Mouse (Mus musculus) lung, postnatal 10 days (tissue): ENCODE data around the gene Mast3.
"Not testable (repeated sequence)": the region's sequence is repeated elsewhere in the genome, so short reads cannot be mapped to it uniquely, and the experiment has no call there.

ENCODE experiments used
- DNase-seq: peaks from one replicate; pipeline ENCODE4 v3.0.0; 2021

Mast3 gene

DNA sequence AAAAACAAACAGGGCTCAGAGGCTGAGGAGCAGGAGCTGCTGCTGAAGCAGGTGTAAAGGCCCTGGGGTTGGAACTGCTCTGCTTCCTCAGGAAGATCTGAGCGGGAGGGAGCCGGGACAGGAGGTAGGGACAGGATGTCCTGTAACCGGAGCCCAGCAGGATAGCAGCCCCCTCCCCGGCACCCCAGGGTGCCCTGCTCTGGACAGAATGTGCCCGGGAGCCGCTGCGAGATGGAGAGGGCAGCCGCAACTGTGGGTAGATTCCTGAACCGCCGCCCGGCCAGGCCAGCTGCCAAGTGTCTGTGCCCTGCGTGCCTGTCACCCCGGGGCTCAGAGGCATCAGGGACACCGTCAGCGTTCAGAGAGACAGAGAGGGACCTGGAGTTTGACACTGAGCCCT, 28.7 kb upstream of the Mast3 start:
- peak; percentile 68 for DNase-seq

DNA sequence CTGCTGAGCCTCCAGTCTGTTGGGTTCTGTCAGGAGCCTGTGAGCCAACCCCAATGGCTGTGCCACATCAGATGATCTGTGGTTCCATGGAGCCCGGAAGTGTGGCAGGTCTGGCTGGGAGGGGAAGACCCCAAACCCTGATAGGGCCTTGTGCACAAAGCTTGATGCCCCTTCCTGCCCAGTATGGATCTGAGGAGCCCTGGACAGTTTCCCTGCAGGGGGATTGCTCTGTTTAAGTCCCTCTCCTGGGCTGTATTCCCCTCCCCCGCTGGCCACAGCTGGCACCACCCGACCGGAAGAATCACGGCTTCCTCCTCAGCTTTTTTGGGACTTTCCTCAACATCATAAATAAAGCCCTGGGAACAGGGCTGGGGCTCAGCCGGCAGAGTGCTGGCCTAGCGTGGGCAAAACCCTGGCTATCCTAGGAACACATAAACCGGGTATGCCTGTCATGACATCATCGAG, 28.2 kb upstream of the Mast3 start:
- peak; percentile 73 for DNase-seq

DNA sequence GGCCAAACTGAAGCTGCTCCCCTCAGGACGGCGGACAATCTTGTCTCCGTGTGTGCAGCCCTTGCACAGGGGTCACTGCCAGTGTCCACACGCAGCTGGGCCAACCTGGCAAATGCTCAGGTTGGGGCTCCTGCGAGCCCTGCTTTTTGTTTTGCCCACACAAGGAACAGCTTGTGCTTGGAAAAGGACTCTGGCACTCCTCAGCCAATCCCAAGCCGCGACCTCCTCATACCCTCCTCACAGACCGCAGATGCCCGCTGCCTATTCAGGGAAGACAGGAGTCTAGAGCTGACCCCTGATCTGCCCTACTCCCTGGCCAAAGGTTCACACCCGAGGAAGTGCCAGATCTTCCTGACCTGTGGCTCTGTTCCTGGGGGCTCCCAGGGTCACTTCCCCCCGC, 27.5 kb upstream of the Mast3 start:
- DNase-seq, result no peak

DNA sequence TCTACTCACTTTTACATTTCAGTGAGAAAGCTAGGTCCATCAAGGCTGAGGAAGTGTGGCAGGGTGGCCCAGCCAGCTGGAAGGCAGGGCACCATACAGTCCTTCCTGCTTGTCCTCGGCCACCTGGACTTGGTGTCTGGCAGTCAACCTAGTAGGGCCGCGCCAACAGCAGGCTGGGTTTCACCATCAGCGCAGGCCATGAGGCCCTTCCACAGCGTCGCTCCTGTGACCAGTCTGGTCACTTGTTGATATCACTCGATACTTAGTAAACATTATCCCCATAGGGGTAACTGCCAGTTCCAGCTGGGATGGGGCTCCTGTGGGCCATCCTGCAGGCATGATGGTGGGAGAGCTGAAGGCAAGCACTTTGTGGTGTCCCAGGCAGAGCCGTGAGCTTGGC, 26.7 kb upstream of the Mast3 start:
- DNase-seq, result no peak

DNA sequence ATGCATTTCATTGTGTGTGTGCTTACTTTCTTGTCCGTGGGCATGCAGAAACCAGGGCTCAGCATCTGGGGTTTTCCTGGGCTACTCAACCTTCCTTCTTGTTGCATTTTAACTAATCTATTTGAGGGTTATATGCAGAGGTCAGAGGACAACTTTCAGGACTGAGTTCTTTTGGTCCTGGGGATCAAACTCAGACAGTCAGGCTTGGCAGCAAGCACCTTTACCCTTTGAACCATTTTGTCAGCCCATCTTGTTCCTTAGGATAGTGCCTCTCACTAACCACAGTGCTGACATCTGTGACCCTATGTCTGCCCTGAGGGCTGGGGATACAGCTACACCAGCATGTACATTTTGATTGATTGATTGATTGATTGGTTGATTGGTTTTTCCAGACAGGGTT, 22.9 kb upstream of the Mast3 start:
- DNase-seq, result no peak

DNA sequence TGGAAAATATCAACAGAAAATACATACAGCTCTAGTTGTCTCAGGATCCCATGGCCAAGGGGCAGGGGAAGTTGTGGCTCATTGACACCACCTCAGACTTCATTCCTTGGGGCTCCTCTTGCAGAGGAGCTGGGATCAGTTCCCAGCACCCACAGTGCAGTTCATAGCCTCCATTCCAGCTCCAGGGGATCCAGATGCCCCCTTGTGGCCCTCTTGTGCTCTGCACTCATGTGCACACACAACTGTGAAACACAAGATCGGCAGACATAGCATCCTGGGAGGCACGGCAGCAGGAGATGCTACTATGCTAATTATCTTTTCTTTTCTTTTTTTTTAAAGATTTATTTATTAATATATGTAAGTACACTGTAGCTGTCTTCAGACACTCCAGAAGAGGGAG, 22.2 kb upstream of the Mast3 start:
- no peak for DNase-seq

DNA sequence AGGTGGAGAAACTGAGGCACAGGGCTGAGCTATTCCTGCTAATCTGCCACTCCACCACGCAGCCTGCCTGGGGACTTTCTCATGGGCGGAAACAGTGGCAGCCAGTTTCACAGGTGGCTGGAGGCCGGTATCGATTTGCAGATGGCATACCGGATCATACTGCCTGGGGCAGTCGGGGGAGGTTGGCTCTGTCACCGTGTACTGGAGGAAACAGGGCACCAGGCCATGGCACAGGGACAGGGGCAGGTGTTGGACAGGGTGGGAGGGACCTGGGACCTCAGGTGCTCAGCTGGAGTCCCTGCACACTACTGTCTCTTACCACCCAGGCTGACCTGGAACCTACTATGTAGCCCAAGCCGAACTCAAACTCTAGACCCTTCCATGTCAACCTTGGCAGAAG, 21.0 kb upstream of the Mast3 start:
- no peak for DNase-seq

DNA sequence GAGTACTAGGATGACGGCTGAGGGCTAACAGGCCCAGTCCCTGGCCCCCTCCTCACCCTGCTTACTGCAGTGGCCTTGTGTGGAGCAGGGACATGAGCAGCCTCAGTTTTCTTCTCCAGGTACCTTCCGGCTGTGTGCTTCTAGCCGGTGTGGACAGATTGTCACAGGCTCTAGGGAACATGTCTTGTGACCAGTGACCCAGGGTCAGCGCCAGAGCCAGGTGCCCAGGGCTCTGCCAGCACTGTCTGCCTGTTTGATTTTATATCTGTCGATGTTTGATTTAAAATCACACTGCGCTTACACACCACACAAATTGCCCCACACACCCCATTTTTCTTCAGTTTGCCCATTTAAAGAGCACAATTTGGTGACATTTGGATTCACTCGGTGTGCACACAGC, 18.9 kb upstream of the Mast3 start:
- no peak for DNase-seq

DNA sequence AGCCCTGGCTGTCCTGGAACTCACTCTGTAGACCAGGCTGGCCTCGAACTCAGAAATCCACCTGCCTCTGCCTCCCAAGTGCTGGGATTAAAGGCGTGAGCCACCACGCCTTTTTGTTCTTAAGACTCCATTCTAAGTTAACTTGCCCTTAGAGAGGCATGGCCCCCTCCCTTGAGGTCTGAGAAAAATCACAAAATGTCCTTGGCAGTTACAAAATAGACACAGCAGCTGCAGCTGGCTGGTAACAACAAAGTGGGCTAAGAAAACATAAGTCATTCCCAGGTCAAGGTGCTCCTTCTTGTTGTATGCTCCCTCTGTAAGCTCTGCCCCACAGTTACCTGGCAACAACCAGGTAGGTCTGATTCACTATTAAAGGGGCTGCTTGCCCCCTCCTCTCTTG, 17.7 kb upstream of the Mast3 start:
- not testable (repeated sequence) for DNase-seq

DNA sequence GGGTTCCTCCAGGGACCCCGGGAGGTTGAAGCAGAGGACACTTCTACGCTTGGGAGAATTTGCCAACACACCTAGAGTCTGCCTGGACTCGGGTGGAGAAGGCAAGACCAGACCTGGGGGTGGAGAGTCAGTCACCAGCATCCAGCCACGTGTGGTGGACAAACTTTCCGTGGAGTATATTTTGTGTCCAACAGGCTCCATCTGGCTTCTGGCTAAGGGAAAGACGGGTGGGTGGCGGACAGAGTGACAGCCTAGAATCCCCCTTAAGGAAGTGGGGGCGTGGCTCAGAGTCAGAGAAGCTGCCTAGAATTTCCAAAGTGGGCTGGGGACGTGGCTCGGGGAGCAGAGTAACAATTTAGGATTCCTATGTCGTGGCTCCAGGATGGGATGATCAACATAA, 17.1 kb upstream of the Mast3 start:
- no peak for DNase-seq

DNA sequence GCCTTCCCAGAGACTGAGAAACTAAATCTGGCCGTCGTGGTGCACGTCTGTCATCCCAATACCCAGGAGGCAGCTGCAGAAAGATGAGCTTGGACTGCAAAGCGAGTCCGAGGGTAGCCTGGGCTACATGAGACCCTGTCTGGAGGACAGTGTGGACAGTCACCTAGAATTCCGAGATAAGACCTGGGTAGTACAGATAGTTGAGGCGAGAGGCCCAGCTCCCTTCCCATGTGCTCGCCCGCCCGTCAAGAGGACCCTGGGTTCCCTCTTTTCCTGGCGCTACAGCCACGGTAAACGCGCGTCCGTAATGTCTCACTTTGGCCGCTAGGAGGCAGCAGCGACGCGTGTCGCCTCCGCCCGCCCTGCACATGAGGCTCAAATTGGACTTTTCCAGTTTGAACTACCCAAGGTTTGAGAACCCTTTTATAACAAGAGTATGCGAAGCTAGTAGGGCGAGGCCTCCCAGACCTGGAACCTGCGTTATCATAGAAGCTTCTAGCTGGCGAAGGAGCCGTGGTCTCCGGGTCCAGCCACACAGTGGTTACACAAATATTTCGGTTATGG, 16.6 kb upstream of the Mast3 start:
- DNase-seq, result peak; percentile 80

DNA sequence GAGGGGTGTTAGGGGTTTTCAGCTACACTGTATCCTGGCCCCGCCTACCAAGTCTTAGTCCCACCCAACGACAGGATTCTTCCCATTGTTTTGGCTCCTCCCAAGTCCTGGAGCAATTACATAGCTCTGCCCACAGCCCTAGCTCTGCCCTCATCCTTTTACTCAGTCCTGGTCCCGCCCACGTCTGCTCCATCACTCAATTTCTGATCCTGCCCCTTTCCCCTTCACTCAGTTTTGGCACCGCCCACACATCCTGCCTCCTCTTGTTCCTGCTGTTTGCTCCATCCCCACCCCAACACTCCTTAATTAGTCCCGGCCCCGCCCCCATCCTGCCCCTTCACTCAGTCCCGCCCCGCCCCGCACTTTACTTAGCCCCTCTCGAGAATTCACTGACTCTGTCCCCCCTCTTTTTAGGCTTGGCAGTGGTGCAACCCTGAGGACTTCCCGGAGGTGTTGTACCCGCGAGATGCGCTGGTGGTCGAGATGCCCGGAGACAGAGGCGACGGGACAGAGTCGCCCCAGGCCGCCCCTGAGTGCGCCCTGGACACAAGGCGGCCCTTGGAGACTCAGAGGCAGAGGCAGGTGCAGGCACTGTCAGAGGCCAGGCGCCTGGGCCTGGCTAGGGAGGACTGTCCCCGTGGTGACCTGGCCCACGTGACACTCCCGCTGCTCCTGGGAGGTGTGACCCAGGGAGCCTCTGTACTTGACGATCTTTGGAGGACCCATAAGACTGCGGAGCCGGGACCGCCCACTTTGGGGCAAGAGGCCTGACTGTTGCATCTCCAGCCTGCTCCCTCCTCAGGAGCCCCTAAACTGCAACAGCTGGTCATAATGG, 15.5 kb upstream of the Mast3 start:
- DNase-seq, result peak; percentile 96

DNA sequence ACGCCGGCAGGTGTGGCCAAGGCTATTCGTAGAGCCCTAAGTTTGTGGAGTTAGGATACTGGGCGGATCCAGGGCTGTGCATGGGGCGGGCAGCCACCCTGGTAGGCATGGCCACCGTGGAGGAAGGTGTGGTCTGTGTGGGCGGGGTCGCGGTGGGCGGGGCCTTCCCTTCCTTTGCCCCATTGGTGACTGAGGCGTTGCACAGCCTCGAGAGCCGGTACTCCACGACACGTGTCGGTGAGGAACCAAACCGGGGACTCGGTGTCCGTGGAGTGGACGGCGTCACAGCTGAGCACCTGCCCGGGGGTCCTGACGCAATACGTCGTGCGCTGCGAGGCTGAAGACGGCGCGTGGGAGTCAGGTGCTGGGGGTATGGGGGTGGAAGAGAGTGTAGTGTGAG, 11.8 kb upstream of the Mast3 start:
- DNase-seq, result peak; percentile 81

DNA sequence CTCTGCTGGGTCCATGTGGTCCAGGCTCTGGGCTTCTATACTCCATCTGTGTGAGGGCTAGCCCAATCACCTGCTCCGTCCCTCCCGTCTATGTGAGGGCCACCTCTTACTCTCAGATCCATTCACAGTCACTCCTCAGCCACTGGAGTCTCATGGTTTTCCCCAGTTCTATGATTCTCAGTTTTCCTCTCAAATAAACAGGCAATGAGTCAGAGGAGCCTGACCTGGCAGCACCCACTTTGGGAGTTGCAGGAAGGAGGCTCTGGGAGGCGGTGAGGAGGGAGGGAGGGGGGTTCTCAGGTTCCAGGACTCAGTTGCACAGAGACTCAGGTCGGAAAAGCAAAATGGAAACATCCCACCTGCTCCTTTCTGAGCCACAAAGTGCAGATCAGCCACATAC, 8.0 kb upstream of the Mast3 start:
- no peak for DNase-seq

DNA sequence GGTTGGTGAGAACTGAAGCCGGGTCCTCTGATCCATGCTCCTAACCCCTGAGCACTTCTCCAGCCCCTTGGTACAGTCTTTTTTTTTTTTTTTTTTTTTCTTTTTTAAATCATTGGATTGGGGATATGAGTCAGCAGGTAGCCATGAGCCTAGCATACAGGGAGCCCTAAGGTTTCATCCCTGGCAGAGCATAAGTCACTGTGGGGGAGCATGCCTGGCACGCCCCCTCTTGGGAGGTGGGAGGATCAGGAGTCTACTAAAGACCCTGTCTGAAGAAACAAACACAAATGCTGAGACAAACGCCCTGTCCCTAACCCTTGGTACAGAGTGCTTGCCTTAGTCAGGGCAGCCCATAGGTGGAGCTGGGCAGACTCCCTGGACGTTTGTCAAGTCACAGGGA, 7.2 kb upstream of the Mast3 start:
- DNase-seq, result no peak

DNA sequence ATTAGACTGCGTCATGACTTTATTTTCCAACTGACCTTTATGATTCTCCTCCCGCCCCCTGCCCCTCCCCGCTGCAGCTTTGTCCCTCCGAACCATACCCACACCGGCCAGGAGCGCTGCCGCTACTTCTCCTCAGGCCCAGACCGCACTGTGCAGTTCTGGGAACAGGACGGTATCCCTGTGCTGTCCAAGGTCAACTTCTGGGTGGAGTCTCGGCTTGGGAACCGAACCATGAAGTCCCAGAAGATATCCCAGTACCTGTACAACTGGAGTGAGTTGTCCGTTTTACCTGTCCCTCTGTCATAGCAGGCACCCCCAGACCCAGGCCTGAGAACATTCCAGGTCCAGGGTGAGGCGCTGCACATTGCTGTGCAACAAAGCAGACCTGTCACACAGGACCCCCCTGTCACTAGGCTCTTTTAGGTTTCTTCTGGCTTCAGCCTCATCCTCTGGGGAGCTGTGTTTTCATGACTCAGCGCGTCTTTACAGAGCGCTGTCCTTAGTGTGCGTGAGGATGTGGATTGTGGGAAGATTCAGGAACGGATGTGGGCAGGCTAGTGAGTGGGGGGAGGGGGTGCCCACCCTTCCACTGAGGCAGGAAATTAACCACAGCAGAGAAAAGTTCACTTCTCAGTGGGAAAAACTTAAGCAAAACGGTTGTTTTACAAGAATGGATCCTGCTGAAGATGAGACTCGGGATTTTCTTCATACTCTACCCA, 6.3 kb upstream of the Mast3 start:
- no peak for DNase-seq

DNA sequence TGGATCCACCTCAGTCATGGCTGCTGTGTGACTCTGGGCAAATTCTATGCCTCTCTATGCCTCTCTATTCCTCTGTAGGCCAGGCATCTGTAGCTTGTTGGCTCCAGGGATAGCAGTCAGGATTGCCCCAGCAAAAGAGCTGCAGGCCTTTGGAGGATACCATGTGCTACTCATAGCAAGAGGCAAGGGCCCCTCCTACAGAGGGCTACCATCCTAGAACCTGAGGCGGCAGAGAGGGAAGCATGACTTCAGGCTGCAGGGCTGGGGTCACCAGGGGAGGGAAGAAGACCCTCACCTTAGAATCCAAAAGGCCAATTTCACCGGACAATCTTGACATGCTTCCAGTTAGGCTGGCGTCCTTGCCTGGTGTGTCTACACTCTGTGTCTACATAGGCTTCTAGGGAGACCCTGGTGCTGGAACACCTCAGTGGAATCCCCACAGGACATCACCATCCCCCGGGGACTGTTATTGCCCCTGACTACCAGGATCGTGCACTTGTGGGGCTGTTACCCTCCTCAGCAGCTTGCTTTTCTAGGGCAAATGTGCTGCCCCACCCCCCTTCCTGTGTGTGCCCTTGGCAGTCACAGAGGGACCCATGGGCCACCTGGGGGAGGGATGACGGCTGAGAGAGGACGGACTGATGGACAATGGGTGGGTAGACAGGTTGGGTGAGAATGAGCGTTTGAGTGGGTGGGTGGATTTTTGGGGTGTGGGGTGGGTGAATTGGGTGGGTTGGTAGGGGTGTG, 4.3 kb upstream of the Mast3 start:
- DNase-seq, result no peak

DNA sequence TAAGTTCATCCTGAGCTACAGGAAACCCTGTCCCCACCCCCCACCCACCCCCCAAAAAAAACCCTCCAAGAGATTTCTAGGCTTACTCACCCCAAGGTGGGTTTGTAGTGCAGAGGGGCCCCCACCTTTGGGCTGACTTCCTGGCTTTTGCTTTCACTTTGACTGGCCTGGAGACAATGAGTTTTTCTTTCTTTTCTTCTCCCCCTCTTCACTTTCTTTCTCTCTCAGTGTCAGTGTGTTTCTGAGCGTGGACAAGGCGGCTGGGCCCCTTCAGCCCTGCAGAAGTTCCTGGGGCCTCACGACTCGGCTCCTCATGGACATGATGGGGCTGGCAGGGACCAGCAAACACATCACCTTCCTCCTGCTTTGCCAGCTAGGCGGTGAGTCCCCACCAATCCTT, 3.4 kb upstream of the Mast3 start, which contains the start of gene Il12rb1:
Gene Il12rb1 (plus strand): TSS at position 211 of the 400 bp plus-strand sequence.
- no peak for DNase-seq

DNA sequence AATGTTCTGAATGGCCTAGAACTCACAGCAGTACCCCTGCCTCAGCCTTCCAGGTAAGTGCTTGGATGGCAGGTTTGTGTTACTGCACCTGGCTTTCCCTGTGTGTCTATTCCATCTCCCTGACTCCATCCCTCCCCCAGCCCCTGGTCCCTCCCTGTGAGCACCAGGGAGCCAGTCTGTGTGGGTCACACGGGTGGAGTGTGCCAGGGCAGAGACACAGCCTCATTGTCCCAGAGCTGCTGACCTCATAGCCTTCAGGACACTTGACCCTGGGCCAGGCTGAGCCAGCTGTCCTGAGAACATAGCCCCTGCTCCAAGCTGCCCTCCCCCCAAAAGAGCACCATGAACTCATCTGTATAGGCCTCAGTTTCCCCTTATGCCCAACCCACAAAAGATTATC, 2.5 kb upstream of the Mast3 start:
- no peak for DNase-seq

DNA sequence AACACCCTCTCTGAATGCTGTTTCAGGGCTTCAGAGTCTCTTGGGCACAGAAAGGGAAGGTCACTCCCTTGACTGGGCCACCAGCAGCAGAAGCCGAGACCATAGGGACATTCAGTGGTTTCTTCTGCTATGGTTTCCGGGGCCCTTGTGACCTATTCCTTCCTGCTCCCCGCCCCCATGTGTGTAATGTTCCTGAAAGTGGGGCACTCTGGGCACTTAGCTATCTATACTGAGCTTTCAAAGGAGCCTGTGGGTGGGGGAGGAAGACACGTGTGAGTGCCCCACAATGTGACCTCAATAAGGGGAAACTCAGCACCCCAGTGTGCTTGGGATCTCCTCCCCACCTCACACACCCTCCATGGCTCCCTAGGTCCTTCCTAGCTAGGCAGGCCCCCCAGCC, 1.7 kb upstream of the Mast3 start:
- peak; percentile 56 for DNase-seq

DNA sequence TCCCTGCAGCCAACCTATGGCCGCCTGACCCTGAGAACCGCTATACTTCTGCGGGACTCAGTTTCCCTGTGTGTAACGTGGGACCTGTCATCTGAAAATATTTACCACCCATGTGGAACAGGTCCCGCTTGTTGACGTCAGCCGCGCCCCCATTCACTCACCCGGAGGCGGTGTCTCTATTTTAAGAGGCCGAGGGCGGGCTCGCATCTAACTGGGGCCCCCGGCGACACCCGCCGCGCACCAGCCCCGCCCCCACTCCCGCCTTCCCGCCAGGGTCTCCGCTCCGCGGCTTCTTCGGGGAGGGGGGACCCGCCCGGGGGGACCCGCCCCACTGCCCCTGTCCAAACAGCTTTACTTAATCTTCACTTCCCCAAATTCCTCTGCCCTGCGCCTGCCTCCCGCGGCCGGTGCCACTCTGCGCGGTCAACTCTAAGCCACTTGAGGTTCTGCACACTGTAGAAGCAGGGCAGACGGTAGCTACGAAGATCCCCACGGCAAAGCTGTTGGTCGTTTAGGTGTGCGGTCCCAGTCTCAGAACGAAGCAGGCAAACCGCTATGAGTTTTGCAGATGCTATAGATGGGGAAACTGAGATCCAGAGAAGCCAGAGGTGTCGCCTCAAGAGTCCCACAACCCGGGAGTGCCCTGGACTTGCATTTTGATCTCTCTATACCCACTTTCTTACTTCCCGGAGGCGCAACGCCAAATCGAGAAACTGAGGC, 933 bp downstream of the Mast3 start:
- peak; percentile 64 for DNase-seq

DNA sequence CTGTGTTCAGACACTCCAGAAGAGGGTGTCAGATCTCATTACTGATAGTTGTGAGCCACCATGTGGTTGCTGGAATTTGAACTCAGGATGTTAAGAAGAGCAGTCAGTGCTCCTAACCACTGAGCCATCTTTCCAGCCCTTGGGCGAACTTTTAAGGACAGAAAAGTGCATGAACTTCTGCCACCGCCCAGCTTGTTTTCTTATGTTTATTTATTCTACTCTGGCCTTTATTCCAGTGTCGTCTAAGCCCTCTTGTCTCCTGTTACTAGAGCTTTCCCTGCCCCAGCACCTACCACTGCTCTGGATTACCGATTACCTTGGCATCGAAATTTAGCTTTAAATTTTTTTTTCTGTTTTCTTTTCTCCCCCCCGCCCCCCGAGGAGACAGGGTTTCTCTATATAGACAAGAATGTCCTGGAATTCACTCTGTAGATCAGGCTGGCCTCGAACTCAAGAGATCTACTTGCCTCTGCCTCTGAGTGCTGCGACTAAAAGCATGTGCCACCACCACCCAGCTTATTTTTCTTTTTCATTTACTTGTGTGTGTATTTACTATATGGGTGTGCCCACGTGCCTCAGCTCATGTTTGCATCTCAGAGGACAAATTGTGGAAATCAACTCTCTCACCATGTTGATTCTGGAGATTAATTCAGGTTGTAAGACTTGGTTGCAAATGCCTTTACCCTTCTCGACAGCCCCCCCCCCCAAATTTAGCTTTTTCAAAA, 1.9 kb downstream of the Mast3 start:
- no peak for DNase-seq
